Mouse (Mus musculus): Measurements from ENCODE around the gene Trim9. TPM values are rescaled to one million over a fixed set of nuclear protein-coding genes. Genes with fewer than 3 reads are reported as not detected.
A peak's percentile ranks its signal among the peaks of the same experiment; 100 is the strongest.

Trim9 gene
- total RNA-seq, 2 experiments from 2014 or later: 0.37 TPM; not detected in 1

DNA sequence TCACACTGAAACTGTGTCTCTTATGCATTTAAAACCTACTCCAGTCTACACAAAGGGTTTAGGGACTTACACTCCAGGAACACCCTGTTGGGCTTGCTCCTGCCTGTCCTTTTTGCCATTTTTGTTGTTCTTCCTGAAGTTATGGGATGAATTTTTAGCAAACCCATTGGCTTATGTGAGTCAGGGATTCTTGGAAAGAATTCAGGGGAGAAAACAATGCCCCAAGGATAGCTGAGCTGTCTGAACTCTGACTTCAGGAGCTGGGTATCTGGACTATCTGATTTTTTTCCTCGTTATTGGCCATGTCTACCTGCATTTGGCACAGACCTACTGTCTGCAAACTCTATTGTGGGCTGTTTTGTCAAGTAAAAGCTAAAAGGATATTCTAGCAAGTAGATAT lies 20.5 kb downstream of the Trim9 start:
- no peak for ATAC-seq (replicated peaks; ENCODE audit: poor library complexity, severe bottlenecking)

- ATAC-seq (replicated peaks; ENCODE audit: poor library complexity, severe bottlenecking): no peak
These were observed 21.0 kb downstream of the Trim9 start for GRCm38 (mm10) chr12:70326393-70326792.

DNA sequence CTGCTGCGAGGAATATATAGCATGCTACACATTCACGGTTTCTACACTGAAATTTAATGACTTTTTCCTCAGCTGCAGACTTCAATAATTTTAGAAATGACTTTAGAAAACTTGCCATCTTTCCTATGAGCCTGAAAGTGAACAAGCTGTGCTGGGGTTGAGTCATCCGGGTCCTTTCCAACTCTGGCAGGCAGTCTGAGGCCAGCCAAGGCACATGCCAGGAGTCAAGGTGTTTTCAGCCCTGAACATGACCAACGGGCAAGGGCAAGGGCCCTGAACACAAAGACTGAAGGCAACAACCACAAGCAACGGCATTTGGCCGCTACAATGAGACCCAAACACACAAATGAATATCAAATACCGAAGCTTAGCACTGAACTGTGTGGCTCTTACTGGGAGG lies 21.6 kb downstream of the Trim9 start:
- ATAC-seq (replicated peaks; ENCODE audit: poor library complexity, severe bottlenecking): no peak

GRCm38 (mm10) chr12:70322790-70323189 lies 24.6 kb downstream of the Trim9 start:
- ATAC-seq (replicated peaks; ENCODE audit: poor library complexity, severe bottlenecking): no peak

GRCm38 (mm10) chr12:70316147-70316546 lies 31.3 kb downstream of the Trim9 start:
- no peak for ATAC-seq (replicated peaks; ENCODE audit: poor library complexity, severe bottlenecking)

- no peak for ATAC-seq (replicated peaks; ENCODE audit: poor library complexity, severe bottlenecking)
These were observed 39.5 kb downstream of the Trim9 start for GRCm38 (mm10) chr12:70307881-70308280.

GRCm38 (mm10) chr12:70307062-70307461 lies 40.4 kb downstream of the Trim9 start:
- ATAC-seq (replicated peaks; ENCODE audit: poor library complexity, severe bottlenecking): no peak

DNA sequence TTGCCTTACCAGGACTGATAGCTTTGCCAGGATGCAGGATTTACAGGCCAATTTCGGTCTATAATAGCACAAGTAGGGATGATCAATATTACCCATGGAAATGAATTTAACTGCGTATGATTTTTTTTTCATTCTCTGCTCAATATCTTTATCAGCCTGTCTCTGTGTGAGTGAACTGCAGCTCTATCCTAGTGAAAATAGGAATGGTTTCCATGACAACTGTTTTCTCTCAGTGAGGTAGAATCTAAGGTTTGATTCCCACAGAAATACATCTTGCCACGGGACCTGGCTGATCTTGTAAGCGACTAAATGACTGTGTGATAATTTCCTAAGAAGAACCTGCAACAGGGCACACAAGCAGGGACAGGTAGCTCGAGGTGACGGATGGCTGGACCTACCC lies 43.4 kb downstream of the Trim9 start:
- ATAC-seq (replicated peaks; ENCODE audit: poor library complexity, severe bottlenecking): no peak

- ATAC-seq (replicated peaks; ENCODE audit: poor library complexity, severe bottlenecking): no peak
These were observed 43.9 kb downstream of the Trim9 start for GRCm38 (mm10) chr12:70303525-70303924.

- ATAC-seq (replicated peaks; ENCODE audit: poor library complexity, severe bottlenecking): no peak
These were observed 45.2 kb downstream of the Trim9 start for GRCm38 (mm10) chr12:70302022-70302720.

GRCm38 (mm10) chr12:70293927-70294684 lies 53.3 kb downstream of the Trim9 start:
- no peak for ATAC-seq (replicated peaks; ENCODE audit: poor library complexity, severe bottlenecking)

DNA sequence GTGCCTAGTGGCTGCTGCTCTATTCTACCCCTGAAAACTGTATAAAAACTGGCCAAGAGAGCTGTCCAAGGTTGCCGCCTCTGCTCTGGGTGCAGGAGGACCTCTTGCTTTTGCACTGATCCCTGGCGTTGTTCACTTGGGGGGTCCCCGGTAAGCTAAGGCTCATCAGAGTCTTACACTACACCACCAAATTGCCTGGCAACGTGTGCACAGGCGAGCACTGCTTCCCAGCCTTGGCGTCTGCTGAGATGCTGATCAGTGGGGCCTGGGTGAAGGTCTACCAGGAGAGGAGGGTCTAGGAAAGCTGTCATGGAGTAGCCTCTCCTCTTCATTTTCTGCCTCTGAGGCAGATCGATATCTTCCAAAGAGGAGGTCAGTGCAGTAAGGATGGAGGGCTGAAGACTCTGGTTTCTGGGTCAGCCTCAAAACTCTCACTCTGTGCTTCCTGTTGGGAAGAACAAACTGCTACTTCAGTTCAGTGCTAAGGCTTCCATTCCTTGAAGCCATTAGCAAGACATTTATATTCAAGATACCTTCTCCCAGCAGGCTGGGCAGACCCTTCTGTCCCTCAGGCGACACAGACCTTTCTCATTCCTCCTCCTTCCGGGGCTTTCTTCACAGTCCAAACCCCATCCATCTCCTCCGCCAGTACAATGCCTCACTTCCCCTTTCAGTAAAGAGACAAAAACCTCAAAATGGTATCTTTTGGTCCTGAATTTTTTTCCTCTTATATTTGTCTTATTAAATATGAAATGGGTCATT lies 54.1 kb downstream of the Trim9 start:
- ATAC-seq (replicated peaks; ENCODE audit: poor library complexity, severe bottlenecking): peak; percentile 71

- no peak for ATAC-seq (replicated peaks; ENCODE audit: poor library complexity, severe bottlenecking)
These were observed 61.9 kb downstream of the Trim9 start for GRCm38 (mm10) chr12:70285521-70285920.

DNA sequence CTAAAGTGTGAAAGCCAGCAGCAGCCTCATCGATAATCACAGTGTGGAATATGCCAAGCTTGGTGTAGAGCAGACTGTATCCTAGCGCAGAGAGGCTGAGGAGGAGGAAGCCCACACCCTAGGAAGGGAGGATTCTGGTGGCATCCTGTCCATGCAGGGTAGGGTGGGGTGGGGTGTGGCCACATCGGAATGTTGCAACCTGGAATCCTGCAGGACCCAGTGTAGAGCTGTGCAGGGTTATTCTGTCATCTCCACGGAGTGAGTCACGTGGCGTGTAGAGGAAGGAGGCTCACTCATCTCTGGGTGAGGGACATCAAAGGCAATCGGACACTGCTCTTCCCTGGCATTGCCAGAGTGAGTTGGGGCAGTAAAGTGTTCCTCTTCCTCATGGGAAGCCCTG lies 62.4 kb downstream of the Trim9 start:
- ATAC-seq (replicated peaks; ENCODE audit: poor library complexity, severe bottlenecking): no peak

DNA sequence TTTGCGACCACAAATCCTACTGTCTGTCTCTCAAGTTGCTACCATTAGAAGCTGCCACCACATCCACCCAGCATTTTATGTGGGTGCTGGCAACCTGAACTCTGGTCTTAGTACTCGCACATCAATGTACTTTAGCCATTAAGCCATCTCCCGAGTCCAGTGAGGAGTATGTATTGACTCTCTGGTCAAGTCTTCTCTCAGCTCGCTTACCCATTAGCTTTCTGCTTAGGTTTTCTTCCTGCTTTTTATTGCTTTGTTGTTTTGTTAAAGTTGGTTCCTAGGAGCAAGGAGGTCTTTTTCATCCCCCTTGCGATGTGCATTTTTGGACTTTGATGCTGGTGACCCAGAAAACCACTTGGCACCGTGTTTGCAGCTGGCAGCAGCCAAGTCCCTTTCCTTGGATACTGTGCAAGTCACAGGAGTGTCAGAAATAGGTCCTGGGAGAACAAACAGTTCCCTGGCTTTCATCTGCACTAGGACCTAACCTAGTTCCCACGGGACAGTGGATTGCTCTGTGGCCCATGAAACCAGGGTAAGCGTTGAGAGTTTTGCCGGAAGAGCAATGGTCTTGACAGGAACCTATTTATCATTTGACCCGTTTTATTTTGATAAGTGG lies 64.2 kb downstream of the Trim9 start:
- ATAC-seq (replicated peaks; ENCODE audit: poor library complexity, severe bottlenecking): no peak

DNA sequence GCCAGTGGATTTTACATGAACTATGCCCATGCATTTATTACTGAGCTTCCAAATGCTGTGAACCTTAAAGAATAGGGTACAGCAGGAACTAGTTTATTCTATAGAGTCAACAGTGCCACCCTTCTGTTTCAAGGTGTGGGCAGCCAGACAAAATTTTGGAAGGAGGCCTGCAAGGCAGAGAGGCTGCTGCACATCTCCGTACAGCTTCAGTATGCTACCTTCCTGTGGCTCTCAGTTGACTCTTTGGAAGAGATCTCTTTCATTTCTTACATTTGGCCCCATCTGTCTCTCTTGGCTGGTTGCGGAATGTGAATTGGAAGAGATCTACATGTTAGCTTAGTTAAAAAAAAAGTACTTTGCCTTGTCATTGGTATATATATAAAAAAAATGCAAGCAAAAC lies 66.5 kb downstream of the Trim9 start:
- ATAC-seq (replicated peaks; ENCODE audit: poor library complexity, severe bottlenecking): no peak

GRCm38 (mm10) chr12:70280381-70280780 lies 67.0 kb downstream of the Trim9 start:
- ATAC-seq (replicated peaks; ENCODE audit: poor library complexity, severe bottlenecking): no peak

- ATAC-seq (replicated peaks; ENCODE audit: poor library complexity, severe bottlenecking): no peak
These were observed 70.1 kb downstream of the Trim9 start for GRCm38 (mm10) chr12:70277071-70277939.

- no peak for ATAC-seq (replicated peaks; ENCODE audit: poor library complexity, severe bottlenecking)
These were observed 77.7 kb downstream of the Trim9 start for GRCm38 (mm10) chr12:70269724-70270123.

- ATAC-seq (replicated peaks; ENCODE audit: poor library complexity, severe bottlenecking): peak; percentile 65
These were observed 80.1 kb downstream of the Trim9 start for GRCm38 (mm10) chr12:70267314-70267713.

Measured in granulocyte monocyte progenitor cell, adult 5-6 weeks (primary cell).